Mouse (Mus musculus): ENCODE data around the gene Rtn4rl2. TPM values are rescaled to one million over a fixed set of nuclear protein-coding genes. Genes with fewer than 3 reads are reported as not detected.

Rtn4rl2 gene
- polyA plus RNA-seq (2014; fragmentation: Illumina TruSeq; extraction: RNeasy Lipid Tissue Mini Kit (QIAGEN cat#74804); ENCODE audit: low read depth, low replicate concordance), result not detected

DNA sequence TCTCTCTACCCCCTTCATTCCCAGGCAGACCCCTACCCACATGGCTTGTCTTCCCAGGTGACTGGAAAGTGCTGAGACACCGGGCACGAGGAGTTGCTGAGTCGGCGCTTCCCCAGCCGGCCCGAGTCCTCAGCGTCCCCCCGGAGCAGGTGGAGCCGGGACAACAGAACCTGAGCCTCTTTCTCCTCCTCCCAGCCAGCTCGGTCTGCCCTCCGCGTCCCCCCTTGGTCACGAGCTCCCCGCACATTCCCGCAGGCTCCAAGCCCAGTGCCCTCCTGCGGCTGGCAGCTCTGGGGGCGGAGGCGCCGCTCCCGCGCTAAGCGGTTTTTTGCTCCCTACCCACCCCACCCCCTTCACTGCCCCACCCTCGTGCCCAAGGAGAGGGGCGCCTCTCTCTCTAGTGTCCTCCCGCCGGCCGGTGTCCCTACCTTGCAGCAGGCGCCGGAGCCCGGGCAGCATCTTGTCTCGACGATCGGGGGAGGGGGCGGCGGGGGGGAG is at the start of gene Rtn4rl2:
Gene Rtn4rl2, minus strand, starts transcription at position 477 of the 498 bp plus-strand sequence.

GRCm38 (mm10) chr2:84838593-84838949 is 47.9 kb downstream of the Rtn4rl2 start, which contains the start of gene Slc43a1:
Slc43a1 (plus strand) TSS chr2:84838850.

DNA sequence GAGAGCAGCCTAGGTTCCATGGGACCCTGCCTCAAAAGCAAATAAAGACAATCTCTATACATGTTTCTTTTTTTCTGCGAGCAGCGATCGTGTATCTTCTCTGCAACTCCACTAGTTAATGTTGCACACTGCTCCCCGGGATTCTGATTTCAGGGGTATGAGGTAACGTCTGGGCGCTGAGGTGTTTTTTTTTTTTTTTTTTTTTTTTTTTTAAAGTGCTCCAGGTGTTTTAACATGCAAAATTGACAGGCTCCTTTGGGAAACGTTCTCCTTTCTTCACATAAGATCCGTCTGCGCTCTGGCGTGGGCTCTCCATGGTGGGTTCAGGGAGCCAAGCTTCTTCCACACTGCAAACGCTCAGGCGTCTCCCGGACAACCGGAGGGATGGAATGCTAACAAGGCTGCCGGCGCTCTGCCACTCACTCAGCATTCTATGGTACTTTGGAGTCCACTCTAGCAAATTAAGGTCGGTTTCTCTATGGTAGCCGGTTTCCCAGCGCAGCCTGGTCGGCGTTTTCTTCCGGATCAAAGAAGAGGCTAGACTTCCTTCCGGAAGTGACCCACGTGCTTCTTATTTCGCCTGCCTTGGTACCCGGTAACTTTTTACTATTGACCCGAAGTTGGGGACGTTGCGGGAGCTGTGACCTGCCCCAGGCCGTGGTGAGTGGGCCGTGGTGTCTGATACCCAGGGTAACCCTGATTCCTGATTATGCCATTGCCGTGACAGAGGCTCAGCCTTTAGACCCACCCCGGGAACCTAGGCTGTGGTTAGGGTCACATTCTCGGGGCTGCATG is 59.8 kb downstream of the Rtn4rl2 start, which contains the start of gene Timm10:
Gene Timm10, plus strand, starts transcription at position 510 of the 795 bp plus-strand sequence.

DNA sequence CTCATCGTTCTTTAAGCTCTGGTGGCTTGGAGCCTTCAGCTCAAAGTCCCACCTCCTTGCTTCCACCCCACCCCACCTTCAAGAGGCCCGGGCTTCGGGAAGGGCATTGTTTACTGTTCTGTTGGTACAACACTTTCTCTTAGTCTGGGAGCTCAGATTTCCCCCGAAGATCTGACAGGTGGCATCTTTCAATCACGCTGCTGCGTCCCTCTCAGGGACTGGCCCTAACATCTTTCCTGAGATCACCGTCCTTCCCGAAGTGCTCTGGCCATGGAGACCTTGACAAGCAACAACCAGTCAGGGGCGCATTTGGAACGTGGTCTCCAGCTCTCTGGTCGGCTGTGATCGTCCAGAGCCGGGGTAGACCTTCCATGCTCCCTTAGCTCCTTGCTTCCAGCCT is 64.0 kb downstream of the Rtn4rl2 start, which contains the start of gene Smtnl1:
Gene Smtnl1, minus strand, starts transcription at position 101 of the 400 bp plus-strand sequence.

Other genes starting within 250 kb of the Rtn4rl2 start
- gene Ctnnd1, start 235.9 kb downstream of the Rtn4rl2 start, polyA plus RNA-seq (2014; fragmentation: Illumina TruSeq; extraction: RNeasy Lipid Tissue Mini Kit (QIAGEN cat#74804); ENCODE audit: low read depth, low replicate concordance), result 200 TPM
- gene Btbd18, start 227.6 kb downstream of the Rtn4rl2 start, polyA plus RNA-seq (2014; fragmentation: Illumina TruSeq; extraction: RNeasy Lipid Tissue Mini Kit (QIAGEN cat#74804); ENCODE audit: low read depth, low replicate concordance), result not detected
- gene Selenoh, start 215.9 kb downstream of the Rtn4rl2 start, polyA plus RNA-seq (2014; fragmentation: Illumina TruSeq; extraction: RNeasy Lipid Tissue Mini Kit (QIAGEN cat#74804); ENCODE audit: low read depth, low replicate concordance), result 10.5 TPM
- gene Gm28635, start 208.7 kb downstream of the Rtn4rl2 start, polyA plus RNA-seq (2014; fragmentation: Illumina TruSeq; extraction: RNeasy Lipid Tissue Mini Kit (QIAGEN cat#74804); ENCODE audit: low read depth, low replicate concordance), result not detected
- gene Med19, start 208.3 kb downstream of the Rtn4rl2 start, polyA plus RNA-seq (2014; fragmentation: Illumina TruSeq; extraction: RNeasy Lipid Tissue Mini Kit (QIAGEN cat#74804); ENCODE audit: low read depth, low replicate concordance), result 45.8 TPM
- 203 TPM for gene Tmx2, start 207.6 kb downstream of the Rtn4rl2 start, polyA plus RNA-seq (2014; fragmentation: Illumina TruSeq; extraction: RNeasy Lipid Tissue Mini Kit (QIAGEN cat#74804); ENCODE audit: low read depth, low replicate concordance)
- gene Zdhhc5, start 171.5 kb downstream of the Rtn4rl2 start, polyA plus RNA-seq (2014; fragmentation: Illumina TruSeq; extraction: RNeasy Lipid Tissue Mini Kit (QIAGEN cat#74804); ENCODE audit: low read depth, low replicate concordance), result 79.5 TPM
- gene Clp1, start 159.4 kb downstream of the Rtn4rl2 start, polyA plus RNA-seq (2014; fragmentation: Illumina TruSeq; extraction: RNeasy Lipid Tissue Mini Kit (QIAGEN cat#74804); ENCODE audit: low read depth, low replicate concordance), result 18.6 TPM
- not detected for gene Ypel4, start 152.7 kb downstream of the Rtn4rl2 start, polyA plus RNA-seq (2014; fragmentation: Illumina TruSeq; extraction: RNeasy Lipid Tissue Mini Kit (QIAGEN cat#74804); ENCODE audit: low read depth, low replicate concordance)
- gene Gm19426, start 143.1 kb downstream of the Rtn4rl2 start, polyA plus RNA-seq (2014; fragmentation: Illumina TruSeq; extraction: RNeasy Lipid Tissue Mini Kit (QIAGEN cat#74804); ENCODE audit: low read depth, low replicate concordance), result not detected
- 26.3 TPM for gene Serping1, start 111.3 kb downstream of the Rtn4rl2 start, polyA plus RNA-seq (2014; fragmentation: Illumina TruSeq; extraction: RNeasy Lipid Tissue Mini Kit (QIAGEN cat#74804); ENCODE audit: low read depth, low replicate concordance)
- 8.4 TPM for gene Ube2l6, start 87.9 kb downstream of the Rtn4rl2 start, polyA plus RNA-seq (2014; fragmentation: Illumina TruSeq; extraction: RNeasy Lipid Tissue Mini Kit (QIAGEN cat#74804); ENCODE audit: low read depth, low replicate concordance)
- gene Smtnl1, start 64.1 kb downstream of the Rtn4rl2 start, polyA plus RNA-seq (2014; fragmentation: Illumina TruSeq; extraction: RNeasy Lipid Tissue Mini Kit (QIAGEN cat#74804); ENCODE audit: low read depth, low replicate concordance), result not detected
- gene Timm10, start 59.7 kb downstream of the Rtn4rl2 start, polyA plus RNA-seq (2014; fragmentation: Illumina TruSeq; extraction: RNeasy Lipid Tissue Mini Kit (QIAGEN cat#74804); ENCODE audit: low read depth, low replicate concordance), result 2.6 TPM
- 0.36 TPM for gene Slc43a1, start 47.9 kb downstream of the Rtn4rl2 start, polyA plus RNA-seq (2014; fragmentation: Illumina TruSeq; extraction: RNeasy Lipid Tissue Mini Kit (QIAGEN cat#74804); ENCODE audit: low read depth, low replicate concordance)
- 31.6 TPM for gene Slc43a3, start 49.9 kb upstream of the Rtn4rl2 start, polyA plus RNA-seq (2014; fragmentation: Illumina TruSeq; extraction: RNeasy Lipid Tissue Mini Kit (QIAGEN cat#74804); ENCODE audit: low read depth, low replicate concordance)
- gene Prg2, start 93.8 kb upstream of the Rtn4rl2 start, polyA plus RNA-seq (2014; fragmentation: Illumina TruSeq; extraction: RNeasy Lipid Tissue Mini Kit (QIAGEN cat#74804); ENCODE audit: low read depth, low replicate concordance), result not detected
- not detected for gene Prg3, start 101.5 kb upstream of the Rtn4rl2 start, polyA plus RNA-seq (2014; fragmentation: Illumina TruSeq; extraction: RNeasy Lipid Tissue Mini Kit (QIAGEN cat#74804); ENCODE audit: low read depth, low replicate concordance)
- 85.3 TPM for gene Ssrp1, start 150.5 kb upstream of the Rtn4rl2 start, polyA plus RNA-seq (2014; fragmentation: Illumina TruSeq; extraction: RNeasy Lipid Tissue Mini Kit (QIAGEN cat#74804); ENCODE audit: low read depth, low replicate concordance)
- gene P2rx3, start 150.8 kb upstream of the Rtn4rl2 start, polyA plus RNA-seq (2014; fragmentation: Illumina TruSeq; extraction: RNeasy Lipid Tissue Mini Kit (QIAGEN cat#74804); ENCODE audit: low read depth, low replicate concordance), result not detected
- 0.69 TPM for gene Tnks1bp1, start 161.3 kb upstream of the Rtn4rl2 start, polyA plus RNA-seq (2014; fragmentation: Illumina TruSeq; extraction: RNeasy Lipid Tissue Mini Kit (QIAGEN cat#74804); ENCODE audit: low read depth, low replicate concordance)
- gene Aplnr, start 249.5 kb upstream of the Rtn4rl2 start, polyA plus RNA-seq (2014; fragmentation: Illumina TruSeq; extraction: RNeasy Lipid Tissue Mini Kit (QIAGEN cat#74804); ENCODE audit: low read depth, low replicate concordance), result 5.3 TPM

All from kidney, adult 10 weeks (tissue).